Mouse (Mus musculus) heart, postnatal 25 days (tissue): ENCODE measurements around the gene Dnaic1. TPM values are rescaled to one million over a fixed set of nuclear protein-coding genes. Genes with fewer than 3 reads are reported as not detected.

Source experiments
- DNase-seq: peaks from one replicate; pipeline ENCODE4 v3.0.0; 2022; ENCODE audit warnings: low spot score
- intact Hi-C: fragments of 180-260 bp; cut with DNase I; formaldehyde crosslinking; loops from one replicate; pipeline ENCODE4 v1.15.1; 2025
- total RNA-seq, 2 experiments: library from RNA; stranded (reverse); gene quantifications; 2 replicates each; pipeline ENCODE4 v1.2.3; 2021

Gene Dnaic1
- total RNA-seq, 2 experiments from 2014 or later: 1.8 to 2.7 TPM

- intact Hi-C loops: loop anchor here (2.0 kb wide), 1 partner anchor 38 kb away; the partner anchor contains the start of gene Cntfr
Measured at GRCm38 (mm10) chr4:41658566-41659384, 89.2 kb downstream of the Dnaic1 start.

GRCm38 (mm10) chr4:41659556-41659955 lies 90.0 kb downstream of the Dnaic1 start:
- DNase-seq: no peak
- intact Hi-C loops: loop anchor here (2.0 kb wide), 1 partner anchor 37 kb away; the partner anchor contains the start of gene Cntfr

More at GRCm38 (mm10) chr4:41658566-41659384, 89.2 kb downstream of the Dnaic1 start:
- no peak for DNase-seq

- no peak for DNase-seq
- intact Hi-C loops: no loop called here
Measured at GRCm38 (mm10) chr4:41660851-41661430, 91.4 kb downstream of the Dnaic1 start.

GRCm38 (mm10) chr4:41662723-41663122 lies 93.1 kb downstream of the Dnaic1 start:
- no peak for DNase-seq
- intact Hi-C loops: no loop called here

- DNase-seq: no peak
- intact Hi-C loops: no loop called here
Measured at GRCm38 (mm10) chr4:41663614-41664013, 94.0 kb downstream of the Dnaic1 start.

GRCm38 (mm10) chr4:41664533-41664932 lies 95.0 kb downstream of the Dnaic1 start:
- no peak for DNase-seq
- intact Hi-C loops: no loop called here

GRCm38 (mm10) chr4:41665009-41665675 lies 95.6 kb downstream of the Dnaic1 start:
- intact Hi-C loops: no loop called here
- no peak for DNase-seq

GRCm38 (mm10) chr4:41666646-41667045 lies 97.1 kb downstream of the Dnaic1 start:
- intact Hi-C loops: no loop called here
- DNase-seq: no peak

GRCm38 (mm10) chr4:41670836-41671235 lies 101.3 kb downstream of the Dnaic1 start:
- intact Hi-C loops: no loop called here
- DNase-seq: no peak

GRCm38 (mm10) chr4:41671500-41671899 lies 101.9 kb downstream of the Dnaic1 start:
- DNase-seq: no peak
- intact Hi-C loops: no loop called here

- intact Hi-C loops: no loop called here
- no peak for DNase-seq
Measured at GRCm38 (mm10) chr4:41671963-41672480, 102.4 kb downstream of the Dnaic1 start.

GRCm38 (mm10) chr4:41672522-41672963 lies 103.0 kb downstream of the Dnaic1 start:
- DNase-seq: no peak
- intact Hi-C loops: no loop called here

GRCm38 (mm10) chr4:41673186-41673585 lies 103.6 kb downstream of the Dnaic1 start:
- intact Hi-C loops: no loop called here
- no peak for DNase-seq

- DNase-seq: no peak
- intact Hi-C loops: no loop called here
Measured at GRCm38 (mm10) chr4:41676248-41677005, 106.9 kb downstream of the Dnaic1 start.

- no peak for DNase-seq
Measured at GRCm38 (mm10) chr4:41677006-41677629, 107.5 kb downstream of the Dnaic1 start.

GRCm38 (mm10) chr4:41678863-41679262 lies 109.3 kb downstream of the Dnaic1 start:
- intact Hi-C loops: no loop called here

More at GRCm38 (mm10) chr4:41677006-41677629, 107.5 kb downstream of the Dnaic1 start:
- intact Hi-C loops: no loop called here

GRCm38 (mm10) chr4:41679291-41679690 lies 109.7 kb downstream of the Dnaic1 start:
- DNase-seq: no peak
- intact Hi-C loops: no loop called here

More at GRCm38 (mm10) chr4:41678863-41679262, 109.3 kb downstream of the Dnaic1 start:
- DNase-seq: no peak

- intact Hi-C loops: no loop called here
- no peak for DNase-seq
Measured at GRCm38 (mm10) chr4:41681176-41681575, 111.6 kb downstream of the Dnaic1 start.

- intact Hi-C loops: no loop called here
- no peak for DNase-seq
Measured at GRCm38 (mm10) chr4:41681947-41682346, 112.4 kb downstream of the Dnaic1 start.
